Mouse (Mus musculus): ENCODE measurements around the gene Nrn1l.

Gene Nrn1l

GRCm38 (mm10) chr8:105893339-105893738 is at the start of gene Nrn1l:
Gene Nrn1l, plus strand, starts transcription at chr8:105893567.
- peak; percentile 57 for DNase-seq (ENCODE audit: low read depth)

DNA sequence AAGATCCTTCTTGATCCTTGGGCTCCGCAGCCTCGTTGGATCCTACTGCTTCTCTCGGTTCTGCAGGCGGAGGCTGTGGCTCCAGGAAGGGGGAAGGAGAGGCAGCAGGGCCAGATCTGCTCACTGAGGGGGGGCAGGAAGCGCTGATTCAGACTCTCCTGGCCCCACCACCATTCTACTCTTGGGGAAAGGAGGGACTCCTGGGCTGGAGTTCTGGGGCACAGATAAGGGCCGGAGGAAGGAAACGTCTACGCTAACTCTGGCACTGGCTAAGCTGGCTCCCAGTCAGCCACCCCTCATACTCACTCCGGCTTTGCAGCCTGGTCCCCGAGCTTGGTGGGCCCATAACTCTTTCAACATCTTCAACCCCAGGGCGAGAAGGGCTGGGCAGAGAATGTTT is 46.7 kb upstream of the Nrn1l start:
- no peak for DNase-seq (ENCODE audit: low read depth)

- no peak for DNase-seq (ENCODE audit: low read depth)
These were observed 43.4 kb upstream of the Nrn1l start for GRCm38 (mm10) chr8:105850014-105850413.

- no peak for DNase-seq (ENCODE audit: low read depth)
These were observed 42.8 kb upstream of the Nrn1l start for GRCm38 (mm10) chr8:105850611-105851010.

DNA sequence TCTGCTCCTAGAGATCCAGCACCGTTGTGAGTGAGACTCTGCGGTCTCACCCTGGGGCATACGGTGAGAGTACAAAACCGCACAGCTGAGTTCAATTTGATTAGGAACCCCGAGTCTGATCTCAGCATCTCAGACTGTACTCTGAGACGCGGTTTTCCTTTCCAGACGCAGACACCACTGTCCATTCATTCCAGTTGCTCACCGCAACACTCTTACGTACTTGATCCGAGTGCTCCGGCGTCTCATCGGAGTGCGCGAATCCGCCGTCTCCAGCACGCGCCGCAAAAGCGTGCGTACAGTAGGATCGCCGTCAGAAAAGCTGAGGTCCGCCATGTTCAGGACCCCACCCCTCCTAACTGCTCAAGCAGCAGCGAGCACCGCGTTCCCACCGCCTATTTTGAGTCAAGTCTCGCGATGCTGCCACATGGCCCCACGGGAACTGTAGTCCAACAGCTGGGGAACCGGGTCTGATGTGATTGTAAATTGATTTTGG is 41.7 kb upstream of the Nrn1l start:
- DNase-seq (ENCODE audit: low read depth), result peak; percentile 84

GRCm38 (mm10) chr8:105852146-105852729 is 41.1 kb upstream of the Nrn1l start:
- DNase-seq (ENCODE audit: low read depth), result no peak

- no peak for DNase-seq (ENCODE audit: low read depth)
These were observed 40.2 kb upstream of the Nrn1l start, which contains the start of gene Cenpt for GRCm38 (mm10) chr8:105853178-105853577. Gene Cenpt, minus strand, starts transcription at chr8:105853278.

- no peak for DNase-seq (ENCODE audit: low read depth)
These were observed 39.1 kb upstream of the Nrn1l start for GRCm38 (mm10) chr8:105854303-105854702.

- peak; percentile 82 for DNase-seq (ENCODE audit: low read depth)
These were observed 38.6 kb upstream of the Nrn1l start, which contains the start of gene Thap11 for GRCm38 (mm10) chr8:105854715-105855216. Gene Thap11, plus strand, starts transcription at chr8:105855132.

DNA sequence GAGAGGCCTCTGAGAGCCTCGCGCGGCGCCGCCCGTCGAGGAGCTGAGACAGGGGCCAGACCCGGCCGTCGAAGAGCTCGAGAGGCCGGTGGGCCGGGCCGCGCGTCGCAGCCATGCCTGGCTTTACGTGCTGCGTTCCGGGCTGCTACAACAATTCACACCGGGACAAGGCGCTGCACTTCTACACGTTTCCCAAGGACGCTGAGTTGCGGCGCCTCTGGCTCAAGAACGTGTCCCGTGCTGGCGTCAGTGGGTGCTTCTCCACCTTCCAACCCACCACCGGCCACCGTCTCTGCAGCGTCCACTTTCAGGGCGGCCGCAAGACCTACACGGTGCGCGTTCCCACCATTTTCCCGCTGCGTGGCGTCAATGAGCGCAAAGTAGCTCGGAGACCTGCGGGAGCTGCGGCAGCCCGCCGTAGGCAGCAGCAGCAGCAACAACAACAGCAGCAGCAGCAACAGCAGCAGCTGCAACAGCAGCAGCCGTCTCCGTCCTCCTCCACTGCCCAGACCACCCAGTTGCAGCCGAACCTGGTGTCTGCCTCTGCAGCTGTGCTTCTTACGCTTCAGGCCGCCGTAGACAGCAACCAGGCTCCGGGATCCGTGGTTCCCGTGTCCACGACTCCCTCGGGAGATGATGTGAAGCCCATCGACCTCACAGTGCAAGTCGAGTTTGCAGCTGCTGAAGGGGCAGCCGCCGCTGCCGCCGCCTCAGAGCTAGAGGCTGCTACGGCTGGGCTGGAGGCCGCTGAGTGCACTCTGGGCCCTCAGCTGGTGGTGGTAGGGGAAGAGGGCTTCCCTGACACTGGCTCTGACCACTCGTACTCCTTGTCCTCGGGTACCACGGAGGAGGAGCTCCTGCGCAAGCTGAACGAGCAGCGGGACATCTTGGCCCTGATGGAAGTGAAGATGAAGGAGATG is 37.9 kb upstream of the Nrn1l start:
- peak; percentile 17 for DNase-seq (ENCODE audit: low read depth)

GRCm38 (mm10) chr8:105856168-105856835 is 37.1 kb upstream of the Nrn1l start:
- DNase-seq (ENCODE audit: low read depth), result no peak

DNA sequence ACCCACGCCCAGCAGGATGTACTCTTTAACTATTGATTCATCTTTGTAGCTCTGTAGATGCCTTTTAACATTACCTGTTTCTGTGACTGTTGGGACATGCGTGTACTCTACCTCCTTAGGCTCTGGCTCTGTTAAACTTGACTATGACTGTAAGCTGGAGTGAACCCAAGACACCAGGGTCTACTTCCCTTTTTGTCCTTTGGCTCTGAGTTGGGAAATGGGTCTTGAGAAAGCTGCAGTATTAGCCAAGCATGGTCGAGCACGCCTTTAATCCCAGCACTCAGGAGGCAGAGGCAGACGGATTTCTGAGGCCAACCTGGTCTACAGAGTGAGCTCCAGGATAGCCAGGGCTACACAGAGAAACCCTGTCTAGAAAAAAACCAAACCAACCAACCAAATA is 34.9 kb upstream of the Nrn1l start:
- DNase-seq (ENCODE audit: low read depth), result no peak

DNA sequence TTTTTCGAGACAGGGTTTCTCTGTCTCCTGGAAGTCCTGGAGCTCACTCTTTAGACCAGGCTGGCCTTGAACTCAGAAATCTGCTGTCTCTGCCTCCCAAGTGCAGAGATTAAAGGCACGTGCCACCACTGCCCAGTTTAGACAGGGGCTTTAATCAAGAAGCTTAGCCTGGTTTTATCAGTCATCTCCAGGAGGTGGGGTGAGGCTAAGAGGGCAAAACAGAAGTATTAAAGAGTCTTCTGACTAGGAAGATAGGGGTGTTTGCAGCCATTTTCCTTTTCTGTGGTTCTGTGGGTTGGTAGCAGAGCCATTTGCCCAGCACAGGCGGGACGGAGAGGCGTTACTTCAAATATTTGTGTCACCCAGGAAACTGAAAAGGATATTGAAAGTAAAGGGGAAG is 34.1 kb upstream of the Nrn1l start:
- DNase-seq (ENCODE audit: low read depth), result no peak

DNA sequence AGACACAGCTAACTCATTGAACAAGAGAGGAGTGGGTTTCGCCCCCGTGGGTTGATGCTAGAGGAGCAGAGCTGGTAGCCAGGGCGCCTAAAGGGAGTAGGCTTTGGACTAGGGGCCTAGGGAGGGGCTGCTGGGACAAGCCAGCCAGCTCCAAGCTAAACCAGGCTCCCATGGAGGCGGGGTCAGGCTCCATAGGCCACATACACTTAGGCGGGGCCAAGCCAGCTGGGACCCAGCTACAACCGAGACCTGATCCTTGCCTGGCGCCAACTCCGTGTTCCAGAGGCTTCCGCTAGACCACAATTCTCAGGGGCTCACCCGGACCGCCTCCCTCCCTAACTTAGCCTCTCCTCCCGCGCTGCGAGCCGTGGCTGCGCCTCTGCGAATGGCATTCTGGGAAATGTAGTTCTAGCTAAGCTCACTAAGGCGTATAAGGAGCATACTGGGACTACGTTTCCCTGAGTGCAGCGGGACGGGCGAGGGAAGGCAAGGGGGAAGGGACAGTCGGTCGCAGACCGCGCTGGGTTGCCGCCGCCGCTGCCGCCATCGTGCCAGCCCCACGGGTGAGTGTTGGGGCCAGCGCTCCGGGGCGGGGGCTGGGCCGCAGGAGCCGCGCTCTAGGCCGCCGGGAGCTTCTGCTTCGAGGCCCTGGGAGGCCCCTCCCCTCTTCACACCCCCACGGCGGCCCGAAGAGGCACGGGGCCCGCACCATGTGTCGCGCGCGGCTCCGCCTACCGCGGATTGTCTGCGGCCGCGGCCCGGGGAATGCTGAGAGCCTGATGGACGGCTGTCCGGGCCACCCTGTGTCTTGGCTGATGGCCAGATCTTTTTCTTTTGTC is 33.0 kb upstream of the Nrn1l start, which contains the start of gene Nutf2:
TSS of gene Nutf2 (plus strand) at position 438 of the 839 bp plus-strand sequence.
- DNase-seq (ENCODE audit: low read depth), result peak; percentile 98

DNA sequence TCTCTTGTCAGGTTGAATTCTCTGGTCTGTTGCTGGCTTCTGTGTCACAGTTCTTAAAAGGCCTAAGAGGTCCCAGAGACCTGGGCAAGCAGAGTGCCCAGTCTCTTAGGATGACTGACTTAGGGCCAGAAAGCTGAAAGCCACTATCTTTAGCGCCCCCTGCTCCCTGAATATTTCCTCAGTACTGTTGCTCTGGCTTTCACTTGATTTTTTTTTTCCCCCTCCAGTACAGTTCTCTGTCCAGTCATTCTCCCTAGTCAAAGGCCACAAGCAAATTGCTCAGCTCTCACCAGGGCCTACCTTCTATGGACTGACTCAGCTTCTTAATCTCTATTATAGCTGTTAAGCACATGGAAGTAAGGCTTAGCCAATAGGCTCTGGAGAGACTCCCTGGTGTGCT is 31.4 kb upstream of the Nrn1l start:
- DNase-seq (ENCODE audit: low read depth), result peak; percentile 69

DNA sequence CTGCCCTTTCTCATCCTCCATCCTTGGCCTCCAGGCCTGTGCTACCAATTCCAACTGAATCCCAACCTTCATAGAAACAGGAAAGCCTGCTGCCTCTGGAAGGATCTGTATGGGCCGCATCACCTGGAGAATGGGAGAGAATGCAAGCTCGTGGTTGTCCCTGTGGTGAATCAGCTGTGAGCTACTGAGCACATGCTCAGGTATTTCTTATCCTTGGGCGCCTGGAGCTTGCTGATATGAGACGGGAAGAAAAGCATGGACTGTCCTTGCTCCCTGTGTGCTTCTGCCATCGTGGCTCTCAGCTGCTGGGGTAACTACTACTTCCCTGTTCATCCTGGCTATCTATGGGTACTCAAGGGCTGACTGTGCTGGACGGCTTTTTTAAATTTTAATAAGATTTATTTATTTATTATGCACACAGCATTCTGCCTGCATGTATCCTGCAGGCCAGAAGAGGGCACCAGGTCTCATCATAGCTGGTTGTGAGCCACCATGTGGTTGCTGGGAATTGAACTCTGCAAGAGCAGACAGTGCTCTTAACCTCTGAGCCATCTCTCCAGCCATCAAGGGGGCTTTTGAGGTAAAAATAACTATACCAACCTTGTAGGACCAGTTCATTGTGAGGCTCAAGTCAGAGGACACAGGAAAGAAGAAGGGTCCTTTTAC is 26.9 kb upstream of the Nrn1l start:
- DNase-seq (ENCODE audit: low read depth), result no peak

- peak; percentile 62 for DNase-seq (ENCODE audit: low read depth)
These were observed 19.1 kb upstream of the Nrn1l start for GRCm38 (mm10) chr8:105874301-105874700.

GRCm38 (mm10) chr8:105880754-105881520 is 12.4 kb upstream of the Nrn1l start, which contains the start of gene Edc4:
Gene Edc4, plus strand, starts transcription at chr8:105880881.
- DNase-seq (ENCODE audit: low read depth), result no peak

DNA sequence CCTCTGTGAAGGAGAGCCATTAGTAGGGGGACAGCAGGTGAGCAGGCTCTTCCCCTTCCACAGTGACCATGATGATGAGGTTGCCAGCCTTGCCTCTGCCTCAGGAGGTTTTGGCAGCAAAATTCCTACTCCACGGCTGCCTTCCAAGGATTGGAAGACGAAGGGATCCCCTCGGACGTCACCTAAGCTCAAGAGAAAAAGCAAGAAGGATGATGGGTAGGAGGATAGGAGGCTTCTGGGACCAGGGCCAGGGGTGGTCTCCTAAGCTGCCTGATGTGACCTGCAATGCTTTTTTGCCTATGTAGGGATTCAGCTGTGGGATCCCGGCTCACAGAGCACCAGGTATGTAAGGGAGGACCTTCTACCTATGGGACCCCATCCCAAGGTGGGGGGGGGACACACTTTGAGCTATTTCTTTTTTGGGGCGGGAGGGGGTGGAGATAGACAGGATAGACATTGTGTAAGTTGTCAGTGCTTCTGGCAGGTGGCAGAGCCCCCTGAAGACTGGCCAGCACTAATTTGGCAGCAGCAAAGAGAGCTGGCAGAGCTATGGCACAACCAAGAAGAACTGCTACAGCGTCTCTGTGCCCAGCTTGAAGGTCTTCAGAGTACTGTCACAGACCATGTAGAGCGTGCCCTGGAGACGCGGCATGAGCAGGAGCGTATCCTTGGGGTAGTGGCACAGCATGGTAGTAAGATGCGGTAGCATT is 3.5 kb upstream of the Nrn1l start:
- no peak for DNase-seq (ENCODE audit: low read depth)

Measured in fibroblast of lung, adult 2 months (primary cell).